Mouse (Mus musculus): Measurements from ENCODE around the gene Cbx6. TPM values are rescaled to one million over a fixed set of nuclear protein-coding genes. Genes with fewer than 3 reads are reported as not detected.
"Not testable (repeated sequence)": the region's sequence is repeated elsewhere in the genome, so short reads cannot be mapped to it uniquely, and the experiment has no call there.

Cbx6 gene
- total RNA-seq, 2 experiments from 2014 or later: 5.9 to 7.5 TPM

DNA sequence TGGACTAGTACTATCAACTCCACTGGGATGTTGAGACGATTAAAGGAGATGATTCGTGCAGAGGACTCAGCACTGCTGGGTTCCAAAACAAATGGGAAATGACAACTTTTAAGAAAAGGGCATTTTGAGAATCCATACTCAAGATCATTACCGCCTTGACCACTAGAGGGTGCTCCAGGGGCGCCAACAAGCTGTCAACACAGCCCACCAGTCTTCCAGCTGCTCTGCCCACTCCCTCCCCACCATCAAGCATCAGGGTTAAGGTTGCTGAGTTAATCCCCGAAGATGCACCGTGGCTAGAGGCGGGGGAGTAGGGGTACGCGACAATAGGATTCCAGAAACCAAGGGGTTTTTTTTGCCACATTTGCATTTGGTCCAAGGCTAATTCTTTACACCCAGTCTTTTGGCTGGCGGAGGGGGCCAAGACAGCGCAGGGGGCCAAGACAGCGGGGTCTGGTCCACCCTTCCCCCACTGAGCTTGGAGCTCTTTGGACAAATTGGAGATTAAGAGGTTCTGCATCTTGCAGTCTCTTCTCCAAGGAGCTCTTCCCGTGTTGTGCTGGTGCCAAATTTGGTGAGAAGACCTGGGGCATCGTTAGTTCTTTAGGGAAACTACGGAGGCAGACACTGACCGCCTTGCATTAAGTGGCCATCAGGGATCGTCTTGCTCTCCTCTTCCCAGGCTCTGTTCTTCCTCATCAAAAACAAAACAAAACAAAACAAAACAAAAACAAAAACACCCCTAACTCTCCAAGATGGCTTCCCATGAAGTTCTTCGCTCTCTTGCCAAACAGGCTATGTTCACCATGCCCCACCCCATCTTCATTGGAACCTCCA, 2.2 kb downstream of the Cbx6 start:
- peak; percentile 68 for ATAC-seq (replicated peaks; ENCODE audit: poor library complexity)

- ATAC-seq (replicated peaks; ENCODE audit: poor library complexity): peak; percentile 56
Observed at GRCm38 (mm10) chr15:79830388-79830787, 4.1 kb downstream of the Cbx6 start.

GRCm38 (mm10) chr15:79829431-79829830, 5.1 kb downstream of the Cbx6 start:
- no peak for ATAC-seq (replicated peaks; ENCODE audit: poor library complexity)

- no peak for ATAC-seq (replicated peaks; ENCODE audit: poor library complexity)
Observed at GRCm38 (mm10) chr15:79828366-79829035, 6.0 kb downstream of the Cbx6 start.

- ATAC-seq (replicated peaks; ENCODE audit: poor library complexity): no peak
Observed at GRCm38 (mm10) chr15:79827778-79828210, 6.7 kb downstream of the Cbx6 start.

GRCm38 (mm10) chr15:79827061-79827777, 7.3 kb downstream of the Cbx6 start:
- ATAC-seq (replicated peaks; ENCODE audit: poor library complexity): no peak

- no peak for ATAC-seq (replicated peaks; ENCODE audit: poor library complexity)
Observed at GRCm38 (mm10) chr15:79826221-79826935, 8.1 kb downstream of the Cbx6 start.

GRCm38 (mm10) chr15:79825146-79825825, 9.2 kb downstream of the Cbx6 start:
- peak; percentile 38; the same call in 1 of the 2 replicates for ATAC-seq (replicated peaks; ENCODE audit: poor library complexity)

DNA sequence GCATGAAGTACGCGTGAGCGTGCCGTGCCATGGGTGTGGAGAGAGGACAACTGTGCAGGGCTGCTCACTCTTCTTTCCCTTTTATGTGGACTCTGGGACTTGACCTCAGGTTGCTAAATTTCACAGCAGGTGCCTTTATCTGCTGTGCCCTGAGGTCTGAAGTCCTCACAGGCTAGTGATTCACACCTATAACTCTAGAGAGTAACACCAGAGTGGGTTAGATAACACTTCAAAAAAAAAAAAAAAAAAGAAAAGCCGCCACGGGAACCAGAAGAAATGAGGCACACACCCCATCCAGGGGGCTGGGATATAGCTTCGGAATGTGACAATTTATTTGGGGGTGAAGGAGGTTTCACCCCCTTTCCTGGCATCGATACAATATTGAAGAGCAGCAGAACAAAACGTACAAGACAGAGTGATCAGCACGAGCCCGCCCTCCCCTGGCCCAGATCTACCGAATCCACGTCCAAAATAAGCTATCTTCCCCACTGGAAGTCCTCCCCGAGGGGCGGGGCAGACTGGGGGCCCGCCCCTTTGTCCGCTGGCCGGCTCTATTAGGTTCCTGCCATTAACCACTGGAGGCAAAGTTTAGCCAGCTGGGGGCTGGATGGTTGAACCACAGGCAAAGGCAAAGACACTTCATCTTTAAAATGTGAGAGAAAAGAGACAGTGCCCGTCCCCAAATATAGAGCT, 10.8 kb downstream of the Cbx6 start:
- peak; percentile 40; the same call in 1 of the 2 replicates for ATAC-seq (replicated peaks; ENCODE audit: poor library complexity)

GRCm38 (mm10) chr15:79822265-79823199, 12.0 kb downstream of the Cbx6 start:
- peak; percentile 81 for ATAC-seq (replicated peaks; ENCODE audit: poor library complexity)

DNA sequence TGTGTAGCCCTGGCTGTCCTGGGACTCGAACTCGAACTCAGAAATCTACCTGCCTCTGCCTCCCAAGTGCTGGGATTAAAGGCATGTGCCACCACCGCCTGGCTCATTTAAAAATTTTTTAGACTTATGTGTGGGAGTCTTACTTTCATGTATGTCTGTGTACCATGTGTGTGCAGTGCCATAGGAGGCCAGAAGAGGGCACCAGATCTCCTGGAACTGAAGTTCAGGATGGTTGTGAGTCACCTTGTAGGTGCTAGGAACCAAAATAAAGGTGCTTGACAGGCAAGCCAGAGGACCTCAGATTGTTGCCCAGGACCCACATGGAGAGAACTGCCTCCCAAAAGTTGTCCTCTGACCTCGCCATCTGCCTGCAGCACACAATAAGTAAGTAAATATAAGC, 16.2 kb downstream of the Cbx6 start:
- no peak for ATAC-seq (replicated peaks; ENCODE audit: poor library complexity)

- no peak for ATAC-seq (replicated peaks; ENCODE audit: poor library complexity)
Observed at GRCm38 (mm10) chr15:79813666-79814258, 20.7 kb downstream of the Cbx6 start.

DNA sequence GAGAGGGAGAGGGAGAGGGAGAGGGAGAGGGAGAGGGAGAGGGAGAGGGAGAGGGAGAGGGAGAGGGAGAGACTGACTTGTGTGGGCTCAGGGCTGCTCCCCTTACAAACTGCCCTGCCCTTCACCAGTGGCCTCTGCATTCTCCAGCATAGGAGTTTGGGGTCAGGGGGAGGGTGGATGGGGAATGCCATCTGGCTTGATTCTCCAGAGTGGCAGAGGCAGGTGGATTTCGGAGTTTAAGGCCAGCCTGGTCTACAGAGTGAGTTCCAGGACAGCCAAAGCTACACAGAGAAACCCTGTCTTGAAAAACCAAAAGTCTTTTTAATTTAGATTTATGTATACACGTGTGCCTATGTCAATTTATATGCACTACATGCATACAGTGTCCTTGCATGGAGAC, 21.6 kb downstream of the Cbx6 start:
- ATAC-seq (replicated peaks; ENCODE audit: poor library complexity): not testable (repeated sequence)

DNA sequence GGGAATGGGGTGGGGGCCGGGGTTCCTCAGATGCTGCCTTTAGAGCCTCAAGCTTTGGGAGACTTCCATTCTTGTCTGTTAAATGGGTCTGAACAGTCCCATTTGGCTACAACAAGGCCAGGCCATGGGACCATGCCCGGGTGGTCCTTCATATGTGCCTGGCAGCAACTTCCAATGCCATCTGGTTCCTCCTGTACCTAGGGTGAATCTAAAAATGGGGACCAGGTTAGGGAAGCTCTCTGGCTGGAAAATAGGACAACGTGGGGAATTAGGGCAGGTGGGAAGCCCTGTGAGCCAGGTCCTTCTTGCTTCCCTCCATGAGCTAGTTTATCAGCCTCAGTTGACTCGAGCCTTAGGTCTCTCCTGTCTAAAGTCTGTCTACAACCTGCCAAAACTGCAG, 23.5 kb downstream of the Cbx6 start:
- no peak for ATAC-seq (replicated peaks; ENCODE audit: poor library complexity)

DNA sequence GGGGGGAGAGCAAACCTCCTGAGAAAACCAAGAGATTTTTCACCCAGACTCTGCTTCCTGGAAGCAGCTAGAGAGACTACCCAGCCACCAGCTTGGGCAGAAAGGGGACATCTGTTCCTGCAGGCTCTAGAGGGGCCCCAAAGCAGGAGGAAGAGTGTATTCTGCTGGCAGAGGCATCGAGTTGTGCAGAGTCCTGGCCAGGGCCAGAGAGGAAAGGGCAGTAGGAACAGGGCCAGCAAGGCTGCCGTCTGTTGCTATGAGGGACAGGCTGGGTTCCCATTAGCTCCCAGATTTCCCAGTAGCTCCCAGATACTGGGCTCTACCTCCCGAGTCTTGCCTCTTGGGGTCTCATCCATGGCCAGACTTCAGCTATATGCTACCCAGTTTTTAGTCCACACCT, 24.4 kb downstream of the Cbx6 start:
- no peak for ATAC-seq (replicated peaks; ENCODE audit: poor library complexity)

DNA sequence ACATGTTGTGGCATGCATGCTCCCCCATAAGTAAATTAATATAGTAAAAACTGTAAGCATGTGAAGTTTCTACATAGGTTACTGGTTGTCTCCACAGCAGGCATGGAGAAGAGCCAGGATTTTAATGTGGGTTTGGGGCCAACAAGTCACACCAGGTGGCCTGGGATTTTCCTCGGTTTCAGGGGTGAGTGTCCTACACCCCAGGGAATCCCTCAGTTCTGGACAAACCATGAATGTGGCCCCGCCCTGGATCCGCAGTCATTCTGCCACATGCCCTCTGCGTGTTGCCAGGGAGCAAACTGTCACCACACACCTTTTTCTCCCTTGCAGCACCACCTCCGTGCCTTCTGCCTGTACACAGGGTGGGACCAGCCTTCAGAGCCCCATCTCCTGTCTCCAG, 25.8 kb downstream of the Cbx6 start:
- ATAC-seq (replicated peaks; ENCODE audit: poor library complexity): no peak

- ATAC-seq (replicated peaks; ENCODE audit: poor library complexity): peak; percentile 91
Observed at GRCm38 (mm10) chr15:79808114-79808513, 26.4 kb downstream of the Cbx6 start.

DNA sequence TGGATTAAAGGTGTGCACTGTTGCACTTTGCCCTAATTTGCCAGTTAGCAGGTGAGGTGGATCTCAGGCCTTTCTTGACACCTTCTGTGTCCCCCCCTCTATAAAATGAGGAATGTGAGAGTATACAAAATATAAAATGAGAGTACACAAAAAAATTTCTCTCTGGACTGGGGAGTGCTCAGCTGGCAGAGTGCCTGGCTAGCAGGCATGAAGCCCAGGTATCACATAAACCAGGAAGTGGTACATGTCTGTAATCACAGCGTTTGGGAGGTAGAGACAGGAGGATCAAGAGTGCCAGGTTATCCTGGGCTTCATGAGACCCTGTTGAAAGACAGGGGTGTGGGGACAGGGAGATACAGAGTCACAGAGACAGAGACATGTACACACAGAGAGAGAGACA, 27.4 kb downstream of the Cbx6 start:
- no peak for ATAC-seq (replicated peaks; ENCODE audit: poor library complexity)

Measured in megakaryocyte progenitor cell, adult 5-6 weeks (primary cell).